Mouse (Mus musculus): ENCODE data around the gene Commd8.

DNA sequence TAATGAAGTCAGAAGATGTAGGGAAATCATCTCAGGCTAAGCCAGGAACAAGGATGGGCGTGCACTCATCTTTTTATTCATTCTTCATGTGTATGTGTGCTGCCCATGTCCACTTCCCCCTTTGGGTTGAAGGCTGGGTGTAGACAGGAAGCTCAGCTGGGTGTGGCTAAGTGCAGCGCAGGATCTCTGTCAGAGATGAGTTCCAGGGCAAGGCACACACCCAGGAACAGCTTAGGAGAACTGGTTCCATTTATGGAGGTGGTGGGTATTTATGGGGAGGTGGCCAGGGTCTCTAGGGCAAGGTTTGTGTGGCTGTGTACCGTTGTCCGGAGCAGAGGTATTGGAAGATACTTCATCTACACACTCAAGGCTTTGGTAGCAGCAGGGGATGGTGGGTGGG is 14.8 kb upstream of the Commd8 start:
- TF ChIP-seq CTCF (IDR thresholded peaks at IDR 0.05; ENCODE audit: extremely low read depth, insufficient read length, insufficient replicate concordance, low read depth, low read length) (no peak), POLR2A (IDR thresholded peaks at IDR 0.05; ENCODE audit: low read depth, low read length) (no peak)

All from small intestine, adult 2 months (tissue).